Mouse (Mus musculus): ENCODE measurements around the gene Cdk14. TPM values are rescaled to one million over a fixed set of nuclear protein-coding genes. Genes with fewer than 3 reads are reported as not detected.

The Cdk14 gene
- polyA plus RNA-seq, 1 experiment: 11.2 TPM

GRCm38 (mm10) chr5:4851934-4852710 is 568.0 kb downstream of the Cdk14 start:
- Histone ChIP-seq H3K79me2 (ENCODE audit: control insufficient read depth, insufficient read depth) (no peaks in the 10 kb centered on the region), H3K4me3 (no peak overlapping the region), H3K27me3 (ENCODE audit: control insufficient read depth, insufficient read depth, insufficient read length) (no peaks in the 10 kb centered on the region), H3K36me3 (ENCODE audit: control insufficient read depth, insufficient read depth) (no peaks in the 10 kb centered on the region), H3K4me2 (ENCODE audit: low read depth) (no peak overlapping the region), H3ac (ENCODE audit: control insufficient read depth, insufficient read length) (no peak overlapping the region)
- TF ChIP-seq POLR2AphosphoS2 (IDR thresholded peaks at IDR 0.05; ENCODE audit: insufficient read length, low read depth): no peak
- no peak for TF ChIP-seq E2F4 (IDR thresholded peaks at IDR 0.05; ENCODE audit: insufficient read depth)
- no peak for TF ChIP-seq MAX (IDR thresholded peaks at IDR 0.05; ENCODE audit: low read depth)
- TF ChIP-seq MYOG (IDR thresholded peaks at IDR 0.05; ENCODE audit: control insufficient read depth in 1 of 3, insufficient read depth in 1 of 3, insufficient read length in 2 of 3, low read depth in 2 of 3): no peak
- TF ChIP-seq TCF3 (IDR thresholded peaks at IDR 0.05; ENCODE audit: insufficient read length, low read depth): no peak
- TF ChIP-seq POLR2A (IDR thresholded peaks at IDR 0.05; ENCODE audit: insufficient read length, low read depth): no peak
- no peak for TF ChIP-seq REST (IDR thresholded peaks at IDR 0.05; ENCODE audit: insufficient read depth, insufficient read length)
- no peak for TF ChIP-seq TCF12 (IDR thresholded peaks at IDR 0.05; ENCODE audit: insufficient read depth, poor library complexity, severe bottlenecking)
- no peak for TF ChIP-seq MYOD1 (IDR thresholded peaks at IDR 0.05; ENCODE audit: control insufficient read depth in 1 of 3, insufficient read length in 2 of 3, low read depth in 2 of 3)
- no peak for TF ChIP-seq USF1 (IDR thresholded peaks at IDR 0.05; ENCODE audit: low read depth)
- no peak for TF ChIP-seq CEBPB (IDR thresholded peaks at IDR 0.05; ENCODE audit: insufficient read depth, poor library complexity, severe bottlenecking)
- TF ChIP-seq SRF (IDR thresholded peaks at IDR 0.05; ENCODE audit: control insufficient read depth, insufficient read length, low read depth): no peak

GRCm38 (mm10) chr5:4851245-4851933 is 568.7 kb downstream of the Cdk14 start:
- no peaks in the 10 kb centered on the region for H3K27me3 ChIP-seq (ENCODE audit: control insufficient read depth, insufficient read depth, insufficient read length)
- no peak overlapping the region for H3K4me2 ChIP-seq (ENCODE audit: low read depth)
- H3K79me2 ChIP-seq (ENCODE audit: control insufficient read depth, insufficient read depth): no peaks in the 10 kb centered on the region
- TF ChIP-seq USF1 (IDR thresholded peaks at IDR 0.05; ENCODE audit: low read depth) (no peak), POLR2AphosphoS2 (IDR thresholded peaks at IDR 0.05; ENCODE audit: insufficient read length, low read depth) (no peak), MAX (IDR thresholded peaks at IDR 0.05; ENCODE audit: low read depth) (no peak), E2F4 (IDR thresholded peaks at IDR 0.05; ENCODE audit: insufficient read depth) (no peak), POLR2A (IDR thresholded peaks at IDR 0.05; ENCODE audit: insufficient read length, low read depth) (no peak), MYOG (IDR thresholded peaks at IDR 0.05; ENCODE audit: control insufficient read depth in 1 of 3, insufficient read depth in 1 of 3, insufficient read length in 2 of 3, low read depth in 2 of 3) (no peak), SRF (IDR thresholded peaks at IDR 0.05; ENCODE audit: control insufficient read depth, insufficient read length, low read depth) (no peak), CEBPB (IDR thresholded peaks at IDR 0.05; ENCODE audit: insufficient read depth, poor library complexity, severe bottlenecking) (no peak), TCF3 (IDR thresholded peaks at IDR 0.05; ENCODE audit: insufficient read length, low read depth) (no peak), MYOD1 (IDR thresholded peaks at IDR 0.05; ENCODE audit: control insufficient read depth in 1 of 3, insufficient read length in 2 of 3, low read depth in 2 of 3) (no peak)
- H3ac ChIP-seq (ENCODE audit: control insufficient read depth, insufficient read length): no peak overlapping the region
- no peak overlapping the region for H3K4me3 ChIP-seq
- H3K36me3 ChIP-seq (ENCODE audit: control insufficient read depth, insufficient read depth): no peaks in the 10 kb centered on the region

GRCm38 (mm10) chr5:4834819-4835480 is 585.2 kb downstream of the Cdk14 start:
- Histone ChIP-seq H3K36me3 (ENCODE audit: control insufficient read depth, insufficient read depth) (no peaks in the 10 kb centered on the region), H3K27me3 (ENCODE audit: control insufficient read depth, insufficient read depth, insufficient read length) (no peaks in the 10 kb centered on the region), H3K4me3 (no peak overlapping the region), H3K4me2 (ENCODE audit: low read depth) (no peak overlapping the region), H3K79me2 (ENCODE audit: control insufficient read depth, insufficient read depth) (no peaks in the 10 kb centered on the region), H3ac (ENCODE audit: control insufficient read depth, insufficient read length) (no peak overlapping the region)
- no peak for TF ChIP-seq E2F4 (IDR thresholded peaks at IDR 0.05; ENCODE audit: insufficient read depth)

GRCm38 (mm10) chr5:4833940-4834339 is 586.2 kb downstream of the Cdk14 start:
- Histone ChIP-seq H3ac (ENCODE audit: control insufficient read depth, insufficient read length) (no peak overlapping the region), H3K27me3 (ENCODE audit: control insufficient read depth, insufficient read depth, insufficient read length) (no peaks in the 10 kb centered on the region), H3K36me3 (ENCODE audit: control insufficient read depth, insufficient read depth) (no peaks in the 10 kb centered on the region), H3K79me2 (ENCODE audit: control insufficient read depth, insufficient read depth) (no peaks in the 10 kb centered on the region), H3K4me3 (no peak overlapping the region), H3K4me2 (ENCODE audit: low read depth) (no peak overlapping the region)
- TF ChIP-seq CEBPB (IDR thresholded peaks at IDR 0.05; ENCODE audit: insufficient read depth, poor library complexity, severe bottlenecking): no peak
- no peak for TF ChIP-seq MAX (IDR thresholded peaks at IDR 0.05; ENCODE audit: low read depth)
- TF ChIP-seq POLR2AphosphoS2 (IDR thresholded peaks at IDR 0.05; ENCODE audit: insufficient read length, low read depth): no peak
- no peak for TF ChIP-seq MYOG (IDR thresholded peaks at IDR 0.05; ENCODE audit: control insufficient read depth in 1 of 3, insufficient read depth in 1 of 3, insufficient read length in 2 of 3, low read depth in 2 of 3)
- no peak for TF ChIP-seq REST (IDR thresholded peaks at IDR 0.05; ENCODE audit: insufficient read depth, insufficient read length)
- no peak for TF ChIP-seq SRF (IDR thresholded peaks at IDR 0.05; ENCODE audit: control insufficient read depth, insufficient read length, low read depth)
- TF ChIP-seq E2F4 (IDR thresholded peaks at IDR 0.05; ENCODE audit: insufficient read depth): no peak
- no peak for TF ChIP-seq USF1 (IDR thresholded peaks at IDR 0.05; ENCODE audit: low read depth)
- no peak for TF ChIP-seq TCF3 (IDR thresholded peaks at IDR 0.05; ENCODE audit: insufficient read length, low read depth)
- TF ChIP-seq MYOD1 (IDR thresholded peaks at IDR 0.05; ENCODE audit: control insufficient read depth in 1 of 3, insufficient read length in 2 of 3, low read depth in 2 of 3): no peak
- TF ChIP-seq POLR2A (IDR thresholded peaks at IDR 0.05; ENCODE audit: insufficient read length, low read depth): no peak
- TF ChIP-seq TCF12 (IDR thresholded peaks at IDR 0.05; ENCODE audit: insufficient read depth, poor library complexity, severe bottlenecking): no peak
